Mouse (Mus musculus) bone marrow, adult 2 months (tissue): ENCODE measurements around the gene Zfp91.

ENCODE experiments used
- CTCF ChIP-seq: fragments of 200-500 bp; IDR thresholded peaks from 2 replicates; pipeline ENCODE4 v1.5.1; 2011; ENCODE audit warnings: low read length, control low read depth; ENCODE audit not compliant: control insufficient read depth, insufficient read depth
- POLR2A ChIP-seq: fragments of 200-500 bp; IDR thresholded peaks from 2 replicates; pipeline ENCODE4 v1.6.1; 2011; ENCODE audit warnings: low read depth, mild to moderate bottlenecking, control low read depth, low read length, borderline replicate concordance; ENCODE audit not compliant: control insufficient read depth

DNA sequence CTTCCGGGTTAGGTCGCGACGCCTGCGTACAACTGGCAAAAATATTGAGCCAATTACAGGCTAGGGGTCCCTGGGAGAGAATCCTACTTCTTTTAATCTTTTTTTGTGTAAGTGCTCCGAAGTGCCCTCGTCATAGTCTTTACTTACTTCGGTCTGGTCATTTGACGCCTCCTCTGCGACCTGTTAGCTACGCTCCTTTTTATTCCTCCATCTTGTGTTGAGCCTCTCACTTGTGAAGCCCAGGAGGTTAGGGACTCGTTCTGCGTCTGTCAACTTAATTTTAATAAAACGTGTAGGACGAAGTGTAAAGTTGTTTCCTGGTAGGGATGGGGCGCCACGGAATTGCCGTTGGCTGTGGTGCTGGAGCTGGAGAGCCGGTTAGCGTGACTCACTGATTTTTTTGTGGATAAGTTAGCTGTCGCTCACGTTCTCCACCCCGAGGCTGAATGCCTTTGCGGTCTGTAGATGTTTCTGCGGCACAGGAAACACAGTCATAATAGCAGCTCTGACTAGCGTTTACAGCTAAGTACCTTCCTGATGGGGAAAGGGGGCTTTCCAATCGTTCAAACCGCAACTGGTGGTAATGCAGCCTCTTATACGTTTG, 504 bp upstream of the Zfp91 start:
- TF ChIP-seq CTCF (no peak), POLR2A (peak; percentile 52; the same call in 1 of the 2 replicates)
